Mouse (Mus musculus) spleen, adult 12 weeks (tissue): Measurements from ENCODE around the gene Greb1.

Source experiments
- DNase-seq: peaks from one replicate; pipeline ENCODE4 v3.0.0; 2022; ENCODE audit warnings: low spot score

The Greb1 gene

GRCm38 (mm10) chr12:16800259-16800958 is at the start of gene Greb1:
Gene Greb1 (minus strand): TSS chr12:16800886.
- no peak for DNase-seq

- no peak for DNase-seq
These were observed 49.1 kb upstream of the Greb1 start for GRCm38 (mm10) chr12:16849821-16850220.

- DNase-seq: no peak
These were observed 47.8 kb upstream of the Greb1 start for GRCm38 (mm10) chr12:16848501-16848900.

GRCm38 (mm10) chr12:16847204-16847792 is 46.6 kb upstream of the Greb1 start:
- DNase-seq: no peak

GRCm38 (mm10) chr12:16844623-16845592 is 44.2 kb upstream of the Greb1 start:
- no peak for DNase-seq

GRCm38 (mm10) chr12:16840842-16841782 is 40.4 kb upstream of the Greb1 start:
- DNase-seq: no peak

DNA sequence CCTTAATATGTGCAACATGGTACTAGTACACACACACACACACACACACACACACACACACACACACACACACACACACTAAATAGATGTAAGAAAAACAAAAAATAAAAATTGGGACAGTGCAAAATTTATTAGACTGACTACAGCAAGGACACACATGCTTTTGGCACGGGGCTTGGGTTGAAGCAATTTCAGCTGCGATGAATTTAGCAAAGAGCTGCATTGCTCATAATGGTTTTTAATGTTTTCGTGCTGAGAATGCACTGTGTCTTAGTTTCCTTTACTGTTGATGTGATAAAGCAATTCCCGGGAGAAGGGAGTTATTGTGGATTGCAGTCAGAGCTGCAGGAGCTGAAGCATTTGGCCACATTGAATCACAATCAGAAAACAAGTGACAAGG is 37.1 kb upstream of the Greb1 start:
- no peak for DNase-seq

- no peak for DNase-seq
These were observed 35.5 kb upstream of the Greb1 start for GRCm38 (mm10) chr12:16836188-16836587.

DNA sequence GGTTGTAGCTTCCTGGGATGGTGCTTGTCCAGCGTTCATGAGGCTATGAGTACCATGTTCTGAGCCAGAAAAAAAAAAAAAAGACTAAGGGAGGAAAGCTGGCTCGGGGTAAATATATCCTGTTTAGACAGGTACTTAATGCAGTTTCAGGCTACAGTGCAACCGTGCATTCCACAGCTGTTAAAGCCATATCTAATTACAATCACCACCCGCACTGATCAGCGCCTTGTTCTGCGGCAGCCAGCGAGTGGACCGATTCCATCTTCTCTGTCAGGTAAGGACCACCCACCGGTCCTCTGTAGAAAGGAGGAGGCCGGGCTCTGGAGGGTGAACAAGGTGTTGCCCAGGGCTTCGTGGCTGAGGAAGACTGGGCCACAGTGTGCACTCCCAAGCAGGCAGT is 34.0 kb upstream of the Greb1 start:
- DNase-seq: no peak

DNA sequence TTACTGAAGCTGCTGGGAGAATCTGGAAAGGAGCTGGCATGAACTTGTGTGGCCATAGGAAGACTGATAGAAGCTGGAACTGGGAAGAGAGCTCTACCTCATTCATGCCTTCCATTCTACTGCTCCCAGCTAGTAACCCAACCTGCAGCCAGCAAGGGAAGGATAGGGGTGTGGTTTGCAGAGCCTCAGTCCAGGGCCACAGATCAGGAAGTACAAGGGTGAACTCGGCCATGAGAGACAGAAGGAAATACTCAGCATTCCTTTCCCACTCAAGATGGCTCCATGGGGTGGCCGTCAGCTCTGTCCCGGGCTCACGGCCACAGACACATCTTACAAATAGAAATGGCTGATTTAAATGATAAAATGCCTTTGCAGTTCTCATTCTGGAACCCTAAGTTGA is 30.4 kb upstream of the Greb1 start:
- no peak for DNase-seq

DNA sequence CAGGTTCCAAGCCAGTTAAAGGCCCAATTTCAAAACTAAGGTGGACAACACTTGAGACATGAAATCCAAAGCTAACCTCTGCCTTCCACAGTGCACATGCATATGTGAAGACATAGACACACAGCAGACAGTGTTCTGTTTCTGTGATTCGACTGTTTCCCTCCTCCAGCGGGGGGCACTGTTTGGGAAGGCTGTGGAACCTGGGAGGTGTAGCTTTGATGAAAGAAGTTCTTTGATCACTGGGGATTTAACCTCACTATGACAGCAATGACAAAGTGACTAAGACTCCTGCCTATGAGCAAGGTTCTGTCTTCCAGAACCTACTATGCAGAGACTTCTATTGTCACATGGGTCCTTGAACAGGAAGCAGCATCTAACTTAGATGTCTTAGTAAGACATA is 29.1 kb upstream of the Greb1 start:
- DNase-seq: no peak

GRCm38 (mm10) chr12:16828505-16828904 is 27.8 kb upstream of the Greb1 start:
- DNase-seq: no peak

- DNase-seq: no peak
These were observed 23.0 kb upstream of the Greb1 start for GRCm38 (mm10) chr12:16823701-16824100.

- no peak for DNase-seq
These were observed 21.6 kb upstream of the Greb1 start for GRCm38 (mm10) chr12:16822181-16822734.

GRCm38 (mm10) chr12:16820761-16821160 is 20.1 kb upstream of the Greb1 start:
- no peak for DNase-seq

- no peak for DNase-seq
These were observed 17.8 kb upstream of the Greb1 start for GRCm38 (mm10) chr12:16818513-16818912.

DNA sequence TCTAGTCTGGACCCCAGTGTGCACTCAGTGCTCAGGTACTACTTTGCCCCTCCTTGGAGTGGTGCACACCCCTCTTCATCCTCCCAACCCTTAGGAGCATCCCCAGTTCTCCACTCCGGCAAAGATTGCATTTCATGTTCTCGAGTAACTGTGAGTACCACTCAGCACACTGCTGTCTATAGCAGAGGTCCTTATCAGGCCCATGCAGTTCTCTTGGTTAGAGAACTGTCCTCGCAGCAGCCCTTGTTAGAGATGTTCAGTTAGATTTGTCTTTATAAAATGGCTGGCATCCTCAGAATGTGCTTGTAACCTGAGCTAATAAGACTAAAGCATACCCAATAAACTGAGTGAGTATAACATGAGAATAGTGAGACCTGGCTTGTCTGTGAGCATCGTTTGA is 16.5 kb upstream of the Greb1 start:
- no peak for DNase-seq

GRCm38 (mm10) chr12:16811477-16811876 is 10.8 kb upstream of the Greb1 start:
- DNase-seq: no peak

DNA sequence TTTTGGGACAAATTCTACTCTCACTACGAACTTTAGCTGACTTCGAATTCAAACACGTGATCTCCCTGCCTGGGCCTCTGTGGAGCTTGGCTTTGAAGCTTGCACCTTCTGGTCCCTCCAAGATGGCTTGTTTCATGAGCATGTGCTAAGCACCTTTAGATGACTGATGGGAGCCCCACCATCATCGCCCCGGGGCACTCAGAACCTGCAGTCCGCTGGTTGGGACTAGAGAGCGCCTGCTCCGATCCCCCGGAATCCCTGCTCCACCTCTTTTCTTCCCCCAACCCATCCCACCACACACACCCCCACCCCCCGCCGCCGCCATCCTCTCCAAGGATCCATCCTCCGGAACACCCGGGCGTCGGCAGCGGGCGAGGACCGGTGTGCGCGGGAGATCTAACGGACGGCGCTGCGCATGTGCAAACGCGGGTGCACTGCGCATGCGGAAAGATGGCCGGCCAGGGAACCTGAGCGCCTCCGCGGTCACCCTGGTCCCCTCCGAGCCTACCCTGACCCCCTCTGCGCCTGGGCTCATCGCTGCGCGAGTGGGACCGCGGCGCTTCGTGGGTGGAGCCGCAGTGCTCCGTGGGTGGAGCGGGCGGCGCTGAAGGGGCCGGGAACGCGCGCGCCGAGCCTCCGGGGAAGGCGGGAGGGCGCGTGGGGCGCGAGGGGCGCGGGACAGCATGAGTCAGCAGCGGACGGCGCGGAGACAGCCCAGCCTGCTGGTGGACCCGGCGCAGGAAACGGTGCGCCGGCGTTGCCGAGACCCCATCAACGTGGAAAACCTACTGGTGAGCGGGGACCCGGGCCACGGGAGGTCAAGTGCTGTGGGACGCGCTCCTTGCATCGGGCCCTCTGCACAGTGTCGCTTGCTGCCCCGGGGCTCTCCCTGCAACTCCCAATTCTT is 10.1 kb upstream of the Greb1 start, which contains the start of gene E2f6:
Gene E2f6, plus strand, starts transcription at position 439 of the 907 bp plus-strand sequence.
- peak; percentile 70 for DNase-seq

DNA sequence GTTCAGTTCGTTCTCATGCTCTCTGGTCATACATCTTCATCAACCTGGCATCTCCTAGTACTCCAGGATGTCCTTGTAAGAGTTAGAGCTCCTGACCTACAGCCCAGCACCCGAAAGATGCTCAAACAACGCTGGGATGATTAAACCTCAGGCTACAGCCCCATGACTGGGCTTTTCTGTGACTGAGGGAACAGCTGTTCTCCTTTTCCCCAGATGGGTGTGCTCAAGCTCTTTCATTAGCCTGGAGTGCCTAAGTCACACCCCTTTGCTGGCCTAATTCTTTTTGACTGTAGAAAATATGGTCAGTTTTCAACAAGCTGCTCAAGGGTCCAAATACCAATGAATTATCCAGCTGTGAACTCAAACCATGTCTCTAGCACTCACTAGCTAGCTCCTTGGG is 7.4 kb upstream of the Greb1 start:
- DNase-seq: no peak
